Mouse (Mus musculus): ENCODE results near the gene Slc51b.

The Slc51b gene

GRCm38 (mm10) chr9:65422760-65423501 is at the start of gene Slc51b:
Gene Slc51b (minus strand): TSS chr9:65422955.
- no peak for DNase-seq (ENCODE audit: low spot score)

DNA sequence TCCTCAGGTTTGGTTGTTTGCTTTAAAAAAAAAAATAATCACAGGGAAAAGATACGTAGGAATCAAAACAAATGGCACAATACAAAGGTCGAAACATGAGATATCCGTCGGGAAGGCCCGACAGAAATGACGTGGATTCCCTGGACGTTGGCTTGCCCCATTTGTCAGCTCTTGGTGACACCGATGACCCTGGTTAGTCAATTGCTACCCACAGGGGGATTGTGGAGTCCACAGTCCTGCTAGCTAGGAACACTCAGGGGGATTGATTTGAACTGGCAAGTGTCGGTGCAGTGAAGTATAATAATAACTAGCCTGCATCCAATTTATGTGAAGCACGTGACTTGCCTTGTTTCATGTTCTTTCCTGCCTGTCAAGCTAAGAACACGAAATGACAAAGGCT is 44.9 kb upstream of the Slc51b start:
- peak; percentile 21 for DNase-seq (ENCODE audit: low spot score)

- no peak for DNase-seq (ENCODE audit: low spot score)
Observed at GRCm38 (mm10) chr9:65465241-65465640, 42.5 kb upstream of the Slc51b start.

DNA sequence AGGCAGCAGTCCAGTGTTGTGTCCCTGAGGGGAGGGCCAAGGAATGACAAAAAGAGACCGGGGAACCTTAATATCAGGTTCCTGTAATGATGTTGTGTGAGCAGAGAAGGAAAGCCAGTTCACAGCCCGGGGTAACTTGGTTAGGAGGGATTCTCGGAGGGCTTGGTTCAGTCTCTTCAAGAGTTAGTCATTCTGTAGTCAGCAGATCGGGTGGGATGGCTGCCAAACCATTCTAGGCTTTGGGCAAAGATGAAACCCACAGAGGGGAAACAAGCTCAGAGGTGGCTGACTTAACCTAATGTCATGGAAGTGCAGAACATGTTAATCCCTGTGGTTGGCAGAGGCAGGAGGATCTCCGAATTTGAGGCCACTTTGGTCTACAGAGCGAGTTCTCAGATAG is 41.4 kb upstream of the Slc51b start:
- DNase-seq (ENCODE audit: low spot score), result no peak

DNA sequence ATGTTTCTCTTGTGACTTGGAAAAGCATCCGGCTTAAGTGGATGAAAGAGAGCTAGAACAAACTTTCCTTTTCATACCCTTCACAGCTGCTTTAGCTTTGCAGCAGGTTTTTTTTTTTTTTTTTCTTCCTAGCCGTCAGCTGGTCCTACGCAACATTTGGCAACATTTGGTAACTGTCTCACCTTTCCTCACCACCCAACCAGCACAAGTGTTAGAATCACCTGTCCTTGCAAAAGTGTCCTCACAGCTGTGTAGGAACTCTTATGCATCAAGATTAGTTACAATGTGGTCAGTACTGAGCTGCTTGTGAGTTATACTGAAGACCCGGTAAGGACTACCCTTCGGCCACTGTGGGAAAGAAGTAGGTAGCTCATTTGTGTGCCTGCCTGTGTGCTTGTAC is 39.8 kb upstream of the Slc51b start:
- DNase-seq (ENCODE audit: low spot score), result no peak

DNA sequence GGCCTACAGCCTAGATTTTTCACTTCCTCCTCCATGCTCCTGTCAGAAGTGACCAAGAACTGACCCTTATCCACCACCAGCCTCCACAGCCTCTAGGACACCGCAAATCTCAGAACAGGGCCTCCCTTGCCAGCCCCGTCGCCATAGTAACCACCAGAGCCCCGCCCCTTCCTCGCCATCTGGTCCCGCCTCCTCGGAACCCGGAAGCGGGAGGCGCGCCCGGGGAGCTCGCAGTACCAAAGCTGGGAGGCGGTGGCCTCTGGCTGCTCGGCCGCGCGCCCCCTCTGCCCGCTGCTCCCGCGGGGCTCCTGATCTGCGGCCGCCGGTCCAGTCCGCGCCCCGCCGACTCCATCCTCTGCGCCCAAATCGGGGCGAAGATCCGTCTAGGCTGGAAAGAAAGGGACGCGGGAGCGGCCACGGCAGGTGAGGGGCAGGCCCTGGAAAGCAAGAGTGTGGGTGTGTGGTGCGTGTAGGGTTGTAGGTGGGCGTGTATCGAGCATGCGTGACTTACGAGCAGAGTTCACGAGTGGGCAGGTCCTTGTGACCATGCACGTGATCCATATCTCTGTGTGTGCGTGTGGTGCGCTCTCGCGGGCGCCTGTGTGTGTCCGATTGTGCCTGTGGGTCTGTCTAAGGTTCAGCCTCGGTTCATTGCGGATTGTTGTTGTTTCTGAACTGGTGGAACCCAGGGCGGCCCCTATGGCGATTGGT is 38.1 kb upstream of the Slc51b start, which contains the start of gene Spg21:
Spg21 (plus strand) TSS at position 216 of the 711 bp plus-strand sequence.
- DNase-seq (ENCODE audit: low spot score), result peak; percentile 97

GRCm38 (mm10) chr9:65460198-65460597 is 37.4 kb upstream of the Slc51b start:
- DNase-seq (ENCODE audit: low spot score), result peak; percentile 27

DNA sequence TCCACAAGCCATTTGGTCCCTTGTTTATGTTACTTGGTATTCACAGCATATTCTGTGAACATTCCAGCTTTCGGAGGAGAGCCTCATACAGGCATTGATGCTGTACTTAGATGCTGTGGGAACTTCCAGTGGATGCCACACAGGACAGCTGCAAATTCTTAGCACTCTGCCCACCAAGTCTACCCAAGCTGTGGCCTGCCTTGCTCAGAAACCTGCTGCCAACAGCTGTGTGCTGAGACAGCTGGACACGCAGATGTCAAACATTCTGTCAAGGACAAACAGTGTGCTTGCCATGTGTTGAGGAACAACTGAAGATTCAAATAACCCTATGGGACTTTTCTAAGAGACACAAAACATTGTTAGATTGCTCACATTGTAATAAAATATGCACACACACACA is 36.2 kb upstream of the Slc51b start:
- no peak for DNase-seq (ENCODE audit: low spot score)

DNA sequence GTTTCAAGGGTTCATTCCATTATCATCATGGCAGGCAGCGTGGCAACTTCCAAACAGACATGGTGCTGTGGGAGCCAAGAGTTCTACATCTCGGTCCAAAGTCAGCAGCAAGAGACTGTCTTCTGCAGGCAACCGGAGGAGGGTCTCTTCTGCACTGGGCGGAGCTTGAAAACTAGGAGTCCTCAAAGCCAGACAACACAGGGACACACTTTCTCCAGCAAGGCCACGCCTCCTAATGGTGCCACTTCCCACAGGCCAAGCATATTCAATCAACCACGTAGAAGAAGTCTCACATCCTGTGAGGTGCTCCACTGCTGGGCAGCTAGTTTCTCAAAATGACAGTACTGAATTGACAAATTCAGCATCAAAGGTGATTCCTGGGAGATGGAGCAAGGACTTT is 25.2 kb upstream of the Slc51b start:
- no peak for DNase-seq (ENCODE audit: low spot score)

DNA sequence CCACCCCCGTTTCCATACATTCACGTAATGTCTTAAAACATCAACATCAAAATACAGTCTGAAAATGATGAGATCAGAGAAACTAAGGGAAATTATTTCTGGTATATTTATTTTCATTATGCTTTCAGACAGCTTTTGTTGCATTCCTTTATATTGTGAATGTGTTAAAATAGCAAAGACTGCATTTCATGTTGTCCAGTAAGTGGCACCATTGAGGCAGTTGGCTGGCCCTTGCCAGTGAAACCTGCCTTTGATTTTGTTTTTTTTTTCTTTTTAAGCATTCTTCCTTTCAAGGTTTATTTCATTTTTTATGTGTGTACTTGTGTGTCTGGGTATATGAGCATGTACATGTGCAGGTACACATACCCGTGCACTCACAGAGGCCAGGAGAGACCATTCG is 21.9 kb upstream of the Slc51b start:
- no peak for DNase-seq (ENCODE audit: low spot score)

GRCm38 (mm10) chr9:65435671-65436301 is 13.0 kb upstream of the Slc51b start, which contains the start of gene Mtfmt:
Gene Mtfmt (plus strand): TSS chr9:65435782.
- DNase-seq (ENCODE audit: low spot score), result peak; percentile 98

DNA sequence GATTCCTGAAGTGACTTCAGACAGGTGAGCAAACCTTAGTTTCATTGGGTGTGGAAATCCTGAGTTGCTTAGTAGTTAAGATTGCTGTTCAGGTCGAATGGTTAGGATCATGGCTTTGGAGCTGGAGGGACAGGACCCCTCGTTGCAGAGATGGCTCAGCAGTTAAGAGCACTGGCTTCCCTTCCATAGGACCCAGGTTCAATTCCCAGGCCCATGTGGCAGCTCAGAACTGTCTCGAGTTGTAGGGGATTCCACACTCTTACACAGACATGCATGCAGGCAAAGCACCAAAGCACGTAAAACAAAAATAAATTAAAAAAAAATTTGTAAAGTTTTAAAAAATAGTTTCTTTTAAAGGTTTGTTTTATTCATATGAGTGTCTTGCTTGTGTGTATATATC is 12.5 kb upstream of the Slc51b start:
- DNase-seq (ENCODE audit: low spot score), result no peak

GRCm38 (mm10) chr9:65434140-65434539 is 11.4 kb upstream of the Slc51b start:
- DNase-seq (ENCODE audit: low spot score), result peak; percentile 74

DNA sequence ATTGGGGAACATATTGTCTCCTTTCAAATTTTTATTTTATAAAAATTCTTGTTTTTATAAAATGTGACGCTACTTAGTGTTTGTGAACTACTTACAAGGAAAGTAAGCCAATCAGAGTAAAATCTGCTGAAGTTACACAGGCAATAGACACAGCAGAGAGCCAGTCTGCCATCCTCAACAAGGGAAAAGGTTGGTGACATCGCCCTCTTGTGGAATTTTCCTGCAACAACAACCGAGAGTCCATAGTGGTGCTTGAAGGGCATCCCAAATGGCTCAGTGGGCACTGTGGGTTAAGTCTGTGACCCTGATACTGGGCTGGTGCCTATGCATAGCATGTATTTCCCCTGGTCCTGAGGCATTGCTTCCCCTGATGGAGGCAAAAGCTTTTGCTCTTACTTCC is 9.5 kb upstream of the Slc51b start:
- peak; percentile 94 for DNase-seq (ENCODE audit: low spot score)

- DNase-seq (ENCODE audit: low spot score), result no peak
Observed at GRCm38 (mm10) chr9:65430921-65431320, 8.2 kb upstream of the Slc51b start.

GRCm38 (mm10) chr9:65430401-65430800 is 7.6 kb upstream of the Slc51b start:
- no peak for DNase-seq (ENCODE audit: low spot score)

GRCm38 (mm10) chr9:65428003-65428402 is 5.2 kb upstream of the Slc51b start:
- DNase-seq (ENCODE audit: low spot score), result no peak

DNA sequence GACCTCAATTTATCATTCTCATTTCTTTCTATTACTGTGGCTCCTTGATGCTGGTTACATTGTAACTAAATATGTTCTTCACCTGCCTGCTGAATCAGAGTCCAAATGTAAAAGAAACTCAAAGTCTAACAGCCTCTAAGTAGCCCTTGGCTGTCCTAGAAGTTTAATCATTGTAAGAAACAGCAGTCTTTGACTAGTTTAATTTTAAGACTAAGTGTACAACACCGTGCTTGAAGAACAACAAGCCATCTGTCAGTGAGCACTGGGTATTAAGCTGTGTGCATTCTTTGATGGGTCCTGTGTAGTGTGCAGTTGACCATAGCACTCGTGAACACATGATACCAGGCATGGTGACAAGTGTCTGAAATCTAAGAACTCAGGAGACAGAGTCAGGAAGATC is 4.8 kb upstream of the Slc51b start:
- no peak for DNase-seq (ENCODE audit: low spot score)

- no peak for DNase-seq (ENCODE audit: low spot score)
Observed at GRCm38 (mm10) chr9:65424393-65424792, 1.6 kb upstream of the Slc51b start.

- no peak for DNase-seq (ENCODE audit: low spot score)
Observed at GRCm38 (mm10) chr9:65419633-65420032, 3.1 kb downstream of the Slc51b start.

DNA sequence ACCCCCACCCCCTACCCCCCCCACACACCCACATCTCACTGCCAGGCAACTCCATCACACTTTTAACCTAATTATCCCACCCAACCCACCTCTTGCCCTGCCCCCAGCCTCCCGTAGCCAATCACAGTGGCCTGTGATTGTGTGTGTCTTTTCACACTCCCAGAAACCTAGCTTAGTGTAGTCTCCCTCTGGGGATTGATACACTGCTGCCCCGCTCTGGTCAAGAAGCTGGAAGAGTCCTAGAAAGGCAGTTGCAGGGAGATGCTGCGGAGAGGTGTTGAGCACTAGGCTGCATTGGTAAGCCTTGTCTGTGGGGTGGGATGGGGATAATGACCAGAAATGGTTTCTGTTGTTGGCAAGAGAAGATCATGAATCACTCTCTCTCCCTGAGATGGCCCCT is 5.0 kb downstream of the Slc51b start:
- no peak for DNase-seq (ENCODE audit: low spot score)

DNA sequence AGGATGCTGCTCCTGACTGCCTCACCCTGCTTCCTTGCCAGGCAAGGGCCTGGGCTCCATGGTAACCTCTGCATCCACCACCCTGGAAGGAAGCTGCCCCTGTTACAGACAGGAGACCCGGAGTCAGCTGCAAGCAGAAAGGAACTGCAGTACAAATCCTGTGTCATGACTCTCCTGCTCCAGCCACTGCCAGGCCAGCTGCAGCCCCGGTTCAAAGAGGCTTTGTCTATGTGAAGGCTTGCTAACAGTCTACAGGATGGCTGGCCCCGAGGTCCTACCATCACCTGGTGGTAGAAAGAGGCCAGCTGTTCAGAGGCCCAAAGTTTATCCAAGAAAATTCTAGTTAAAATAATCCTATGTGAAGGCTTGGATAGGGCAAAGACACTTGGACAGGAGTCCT is 11.4 kb downstream of the Slc51b start:
- DNase-seq (ENCODE audit: low spot score), result no peak

GRCm38 (mm10) chr9:65410378-65410777 is 12.4 kb downstream of the Slc51b start:
- DNase-seq (ENCODE audit: low spot score), result no peak

All from embryo, embryonic 10.5 days (tissue).